Mouse (Mus musculus) liver (tissue): ENCODE data around the gene Cnot10.

Experiments used
- DNase-seq: peaks from one replicate; pipeline ENCODE4 v3.0.0-alpha.2; 2020; ENCODE audit warnings: mixed read lengths

Cnot10 gene

DNA sequence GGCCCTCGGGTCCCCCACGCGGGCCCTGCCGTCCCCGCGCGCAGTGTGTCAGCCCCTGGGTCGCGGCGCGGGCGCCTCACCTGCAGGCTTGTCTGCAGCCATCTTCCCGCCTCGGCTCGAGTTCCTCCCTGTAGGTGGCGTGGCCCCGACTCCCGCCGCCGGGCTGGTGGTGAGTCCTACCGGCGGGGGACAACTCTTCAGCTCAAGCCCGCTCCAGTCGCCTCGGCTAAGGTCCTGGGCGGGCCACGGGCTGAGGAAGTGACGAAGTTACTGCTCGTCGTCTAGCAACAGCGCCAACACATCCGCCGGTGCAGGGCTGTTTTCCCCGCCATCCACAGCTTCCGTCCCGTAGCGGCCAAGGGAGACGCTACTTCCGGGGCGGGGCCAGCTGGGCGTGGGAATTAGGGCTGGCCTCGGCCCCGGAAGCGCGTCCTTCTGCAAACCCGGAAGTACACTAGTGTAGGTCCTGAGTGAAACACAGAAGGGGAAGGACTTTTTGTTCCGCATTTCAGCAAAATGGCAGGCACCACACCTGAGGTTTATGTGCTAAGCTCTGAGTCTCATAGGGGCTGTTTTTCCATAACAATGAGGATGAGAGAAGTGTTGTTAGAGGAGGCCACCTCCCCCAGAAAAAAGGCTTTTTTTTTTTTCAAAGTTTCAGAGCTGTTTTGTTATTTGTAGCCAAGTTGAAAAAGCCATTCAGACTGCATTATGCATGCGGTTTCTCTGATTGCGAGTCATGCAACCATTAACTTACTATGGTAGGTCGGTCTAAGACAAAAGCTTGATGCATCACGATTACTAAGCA lies at the start of gene Cnot10:
Cnot10 (minus strand) TSS at position 346 of the 808 bp plus-strand sequence.
- peak; percentile 97 for DNase-seq

DNA sequence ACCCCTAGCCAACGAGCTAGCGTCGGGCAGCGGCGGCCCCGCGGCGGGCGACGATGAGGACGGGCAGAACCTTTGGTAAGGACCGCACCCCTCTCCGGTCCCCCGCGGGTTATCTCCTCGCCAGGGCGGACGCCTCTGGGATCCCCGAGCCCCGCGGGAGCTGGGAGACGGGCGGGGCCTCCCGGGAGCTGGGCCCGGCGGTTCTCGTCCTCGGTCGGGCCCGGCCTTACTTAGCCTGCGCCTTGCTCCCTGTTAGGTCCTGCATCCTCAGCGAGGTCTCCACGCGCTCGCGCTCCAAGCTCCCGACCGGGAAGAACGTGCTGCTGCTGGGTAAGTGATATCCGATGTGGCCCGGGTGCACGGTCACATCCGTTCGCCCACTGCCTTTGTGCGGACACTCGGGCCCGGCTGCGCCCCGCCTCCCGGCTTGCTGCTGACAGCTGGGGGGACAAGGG lies 49.0 kb upstream of the Cnot10 start:
- peak; percentile 85 for DNase-seq

DNA sequence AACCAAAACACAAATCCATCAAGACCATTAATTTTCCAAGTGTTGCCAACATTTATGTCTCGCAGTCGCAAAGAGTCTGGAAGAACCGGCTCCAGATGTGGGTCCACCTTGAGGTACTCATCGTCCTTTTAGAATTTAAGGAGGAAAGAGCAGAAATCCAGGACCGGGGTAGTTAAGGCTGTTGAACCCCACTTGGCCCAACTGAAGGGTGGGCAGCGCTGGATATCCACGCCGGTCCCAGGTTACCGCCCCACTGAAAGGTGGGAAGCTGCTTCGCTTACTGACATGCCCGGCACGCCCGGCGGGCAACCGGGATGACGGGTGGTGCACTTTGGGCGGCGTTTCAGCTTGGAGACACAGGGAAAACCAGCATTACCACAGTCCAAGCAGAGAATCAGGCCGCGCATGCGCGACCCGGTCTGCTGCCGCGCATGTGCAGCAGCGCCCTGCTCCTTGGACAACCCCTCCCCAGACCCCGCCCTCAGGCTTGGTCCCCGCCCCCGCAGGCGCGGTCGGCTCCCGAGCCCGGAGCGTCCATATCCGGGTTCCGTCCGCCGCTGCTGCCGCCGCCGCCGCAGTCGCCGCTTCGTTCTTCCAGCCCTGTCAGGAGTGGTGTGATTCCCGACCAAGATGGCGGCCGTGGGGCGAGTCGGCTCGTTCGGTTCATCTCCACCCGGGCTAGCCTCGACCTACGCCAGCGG lies 48.4 kb upstream of the Cnot10 start, which contains the start of gene Dync1li1:
Dync1li1 (plus strand) TSS at position 539 of the 701 bp plus-strand sequence.
- peak; percentile 99 for DNase-seq

DNA sequence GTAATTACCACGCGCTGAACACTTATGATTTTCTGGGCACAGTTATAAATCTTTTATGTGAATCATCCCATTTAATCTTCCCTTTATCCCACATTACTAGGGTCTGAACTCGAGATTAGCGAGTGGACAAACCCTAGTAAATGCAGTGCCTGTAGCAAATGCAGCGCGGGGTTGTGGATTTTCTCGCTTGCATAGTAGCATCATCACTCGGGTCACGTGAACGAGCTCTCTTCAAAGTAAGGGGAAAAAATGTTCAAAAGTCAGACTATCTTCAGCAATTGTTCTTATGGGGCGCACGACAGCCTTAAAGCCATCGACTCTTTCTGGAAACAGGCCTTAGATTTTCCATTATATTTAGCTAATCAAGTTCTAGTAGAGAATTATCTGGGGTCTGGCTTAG lies 47.7 kb upstream of the Cnot10 start:
- DNase-seq: no peak

DNA sequence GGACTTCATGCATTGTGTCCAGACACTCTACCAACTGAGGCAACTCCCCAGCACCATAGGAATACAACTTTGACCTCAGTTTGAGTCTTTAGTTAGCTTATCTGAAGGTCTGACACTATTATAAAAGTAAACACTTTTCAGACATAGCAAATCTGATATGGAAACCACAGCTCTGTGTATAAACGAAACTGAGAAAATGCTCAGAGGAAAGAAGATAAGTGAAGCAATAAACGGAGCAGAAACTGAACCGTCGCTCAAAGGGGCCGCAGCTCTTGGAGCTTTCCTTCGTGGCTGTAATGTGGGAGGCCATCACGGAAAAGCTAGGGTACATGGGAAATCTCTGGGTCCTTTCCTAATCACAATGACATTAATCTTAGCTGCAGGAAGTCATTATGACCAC lies 46.3 kb upstream of the Cnot10 start:
- no peak for DNase-seq

DNA sequence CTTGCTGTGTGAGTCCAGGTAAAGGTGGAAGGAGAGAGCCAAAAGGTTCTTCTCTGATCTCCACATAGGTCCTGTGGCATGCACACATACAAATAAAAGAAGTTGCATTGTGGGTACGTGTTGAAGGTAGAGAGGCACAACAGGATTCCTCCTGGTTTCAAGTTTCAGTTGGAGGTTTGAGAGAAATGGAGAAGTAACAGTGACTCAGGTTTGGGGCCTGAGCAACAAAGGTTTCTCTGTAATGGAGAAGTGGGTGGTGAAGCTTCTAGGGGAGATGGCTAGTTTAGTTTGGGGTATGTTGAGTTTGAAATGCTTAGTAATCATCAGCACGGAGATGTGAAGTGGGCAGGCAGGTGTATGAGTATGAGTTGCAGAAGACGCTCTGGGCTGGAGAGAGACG lies 42.2 kb upstream of the Cnot10 start:
- no peak for DNase-seq

DNA sequence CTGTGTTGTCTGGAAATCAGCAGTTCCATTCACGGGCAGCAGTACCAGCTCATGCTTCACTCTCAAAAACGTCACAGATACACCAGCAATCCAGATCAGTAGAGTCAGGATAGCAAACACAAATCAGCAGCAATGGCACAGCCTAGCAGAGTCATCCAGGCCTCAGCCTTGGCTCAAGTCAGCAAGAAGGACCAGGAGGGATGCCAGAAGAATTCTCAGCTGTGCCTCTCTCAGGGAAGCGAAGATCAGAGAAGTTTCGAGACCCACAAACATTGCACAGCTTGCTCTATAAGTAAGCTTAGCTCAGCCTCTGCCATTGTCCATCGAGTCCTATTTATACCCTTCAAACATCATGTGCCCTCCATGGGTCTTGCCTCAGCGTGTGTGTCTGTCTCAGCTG lies 40.5 kb upstream of the Cnot10 start:
- no peak for DNase-seq

DNA sequence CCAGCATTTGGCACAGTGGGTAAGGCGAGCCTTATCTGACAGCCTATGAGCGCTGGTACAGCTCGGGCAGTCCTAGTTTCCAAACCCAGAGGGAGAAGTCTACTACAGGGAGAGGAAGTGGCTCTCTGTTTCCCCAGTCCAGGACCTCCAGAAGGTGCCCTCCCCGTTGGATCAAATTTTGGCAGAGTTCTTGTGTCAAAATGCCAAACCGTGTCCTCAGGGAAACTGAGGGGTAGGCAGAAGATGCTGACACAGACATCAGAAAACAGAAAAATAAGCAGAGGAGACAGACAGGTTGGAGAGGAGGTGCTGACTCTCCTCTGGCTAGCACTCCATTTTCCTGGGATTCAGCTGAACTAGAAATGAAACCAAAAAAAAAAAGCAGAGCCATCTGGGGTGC lies 40.0 kb upstream of the Cnot10 start:
- DNase-seq: no peak

DNA sequence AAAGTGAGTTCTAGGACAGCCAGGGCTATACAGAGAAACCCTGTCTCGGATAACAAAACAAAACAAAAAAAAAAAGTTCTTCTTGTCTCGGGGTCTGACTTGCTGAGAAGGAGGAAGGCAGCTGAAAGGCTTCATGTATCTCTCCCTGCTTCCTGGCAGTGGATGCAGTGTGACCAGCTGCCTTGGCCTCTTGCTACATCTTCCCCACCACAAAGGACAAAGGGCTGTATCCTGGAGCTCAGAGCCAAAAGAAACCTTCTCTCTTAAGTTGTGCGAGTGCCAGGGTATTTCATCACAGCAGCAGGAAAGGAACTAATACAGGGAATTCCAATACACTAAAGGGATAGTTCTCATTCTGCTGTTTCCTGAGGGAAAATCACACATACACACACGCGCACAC lies 38.6 kb upstream of the Cnot10 start:
- DNase-seq: no peak

DNA sequence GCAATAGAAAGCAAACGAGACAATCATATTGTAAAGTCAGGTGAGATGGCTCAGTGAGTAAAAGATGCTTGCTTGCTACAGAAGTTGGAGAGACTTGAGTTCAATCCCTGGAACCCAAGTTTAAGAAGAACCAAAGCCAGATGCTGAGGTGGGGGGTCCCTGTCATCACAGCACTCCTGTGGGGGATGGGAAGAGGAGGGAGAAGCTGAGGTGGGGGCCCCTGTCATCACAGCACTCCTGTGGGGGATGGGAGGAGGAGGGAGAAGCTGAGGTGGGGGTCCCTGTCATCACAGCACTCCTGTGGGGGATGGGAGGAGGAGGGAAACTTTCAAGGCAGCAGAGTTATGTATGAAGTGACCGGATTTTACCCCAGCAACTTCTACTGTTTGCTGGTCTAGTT lies 33.6 kb upstream of the Cnot10 start:
- no peak for DNase-seq

DNA sequence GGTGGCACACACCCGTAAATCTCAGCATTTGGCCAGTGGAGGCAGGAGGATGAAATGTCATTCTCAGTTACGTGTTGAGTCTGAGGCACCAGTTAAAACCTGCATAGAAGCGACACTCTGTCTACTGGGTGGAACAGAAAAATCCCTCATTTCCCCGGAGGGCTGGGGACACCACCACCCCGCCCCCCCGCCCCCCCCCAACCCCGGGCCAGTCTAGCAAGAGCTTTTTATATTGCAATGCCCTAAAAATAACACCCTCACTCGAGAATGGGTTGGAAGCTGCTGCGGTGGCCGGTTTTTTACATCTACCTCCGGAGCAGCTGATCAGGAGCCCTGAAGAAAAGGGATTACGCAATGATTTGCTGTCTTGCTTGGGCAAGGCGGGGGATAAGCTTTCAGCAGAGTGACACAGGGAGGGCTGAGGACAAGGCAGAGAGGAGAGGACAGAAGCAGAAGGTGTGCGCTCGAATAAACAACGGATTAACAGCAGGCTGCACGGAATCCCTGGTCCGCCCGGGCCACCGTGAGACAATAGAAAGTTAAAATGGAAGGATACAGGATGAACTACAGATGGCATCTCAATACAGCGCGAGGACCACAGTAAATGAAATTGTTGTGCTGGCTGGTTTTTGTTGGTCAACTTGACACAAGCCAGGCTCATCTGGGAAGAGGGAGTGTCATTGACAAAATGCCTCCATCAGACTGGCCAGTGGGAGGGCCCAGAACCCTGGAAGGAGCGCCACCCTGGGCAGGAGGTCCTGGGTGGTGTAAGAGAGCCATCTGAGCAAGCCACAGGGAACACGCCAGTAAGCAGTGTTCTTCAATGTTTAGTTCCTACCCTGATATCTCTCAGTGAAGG lies 32.9 kb upstream of the Cnot10 start:
- DNase-seq: no peak

DNA sequence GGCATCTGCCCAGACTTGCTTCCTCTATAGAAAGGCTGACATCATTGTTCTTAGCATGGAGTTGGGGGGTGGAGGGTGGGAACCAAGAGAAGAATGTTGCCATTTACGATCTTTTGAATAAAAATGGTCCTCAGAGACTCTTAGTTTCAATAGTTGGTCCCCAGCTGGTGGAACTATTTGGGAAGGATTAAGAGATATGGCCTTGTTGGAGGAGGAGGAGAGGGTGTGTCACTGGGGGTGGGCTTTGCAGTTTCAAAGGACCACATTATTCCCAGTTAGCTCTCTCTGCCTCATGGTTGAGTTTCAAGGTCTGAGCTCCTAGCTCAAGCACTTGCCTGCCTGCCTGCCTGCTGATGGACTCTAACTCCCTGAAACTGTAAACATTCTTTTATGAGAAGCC lies 32.0 kb upstream of the Cnot10 start:
- DNase-seq: no peak

DNA sequence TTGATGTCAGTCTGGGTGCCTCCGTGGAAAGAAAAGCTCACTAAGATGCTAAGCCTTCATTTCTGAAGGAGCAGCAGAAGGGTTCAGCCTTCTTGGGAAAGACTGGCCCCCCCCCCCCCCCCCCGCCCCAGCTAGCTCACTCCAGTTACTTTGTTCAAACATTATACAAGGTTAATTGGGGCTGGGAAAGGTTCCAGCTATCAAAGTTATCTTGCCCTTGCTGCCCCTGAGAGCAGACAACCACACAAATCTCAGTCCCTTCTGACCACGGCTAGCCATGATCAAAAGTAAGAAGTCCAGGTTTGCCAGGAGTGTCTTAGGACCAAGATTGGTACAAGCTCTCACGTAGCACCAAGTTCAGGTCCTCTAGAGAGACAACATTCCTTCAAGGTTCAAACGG lies 29.0 kb upstream of the Cnot10 start:
- DNase-seq: no peak

DNA sequence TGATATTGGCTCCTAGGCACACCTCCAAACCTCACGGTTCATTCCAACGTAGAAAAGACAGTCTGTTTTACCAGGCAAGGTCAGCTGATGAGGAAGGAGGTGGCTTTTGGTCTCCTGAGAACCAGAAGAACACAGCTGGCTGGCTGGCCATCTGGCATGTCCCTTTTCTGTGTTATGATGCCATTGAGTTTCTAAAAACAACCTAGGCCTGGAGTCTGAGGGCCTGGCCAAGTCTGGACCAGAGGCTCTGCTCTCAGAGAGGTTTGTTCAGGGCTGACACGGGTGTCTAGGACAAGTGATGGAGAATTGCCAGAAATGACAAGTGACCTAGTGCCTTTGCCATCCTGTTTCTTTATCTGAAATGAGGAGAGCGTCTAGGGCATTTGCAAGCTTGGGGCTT lies 28.1 kb upstream of the Cnot10 start:
- no peak for DNase-seq

DNA sequence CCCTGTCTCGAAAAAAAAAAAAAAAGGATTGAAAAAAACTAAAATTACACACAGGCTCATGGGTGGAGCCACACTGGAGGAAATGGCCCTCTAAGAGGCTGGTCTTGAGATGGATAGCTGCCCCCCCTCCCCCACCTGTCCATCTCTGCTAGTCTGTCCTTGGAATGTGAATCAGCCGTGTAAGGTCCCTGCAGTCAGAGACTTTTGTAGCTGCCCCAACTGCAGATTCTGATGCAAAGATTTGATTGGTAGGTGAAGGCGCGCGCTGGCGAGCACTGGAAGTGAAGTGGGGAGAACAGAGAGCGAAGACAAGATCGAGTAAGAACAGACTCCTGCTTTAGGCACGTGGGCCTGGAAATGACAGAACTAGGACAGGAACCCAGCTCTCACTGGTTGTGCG lies 26.9 kb upstream of the Cnot10 start:
- no peak for DNase-seq

DNA sequence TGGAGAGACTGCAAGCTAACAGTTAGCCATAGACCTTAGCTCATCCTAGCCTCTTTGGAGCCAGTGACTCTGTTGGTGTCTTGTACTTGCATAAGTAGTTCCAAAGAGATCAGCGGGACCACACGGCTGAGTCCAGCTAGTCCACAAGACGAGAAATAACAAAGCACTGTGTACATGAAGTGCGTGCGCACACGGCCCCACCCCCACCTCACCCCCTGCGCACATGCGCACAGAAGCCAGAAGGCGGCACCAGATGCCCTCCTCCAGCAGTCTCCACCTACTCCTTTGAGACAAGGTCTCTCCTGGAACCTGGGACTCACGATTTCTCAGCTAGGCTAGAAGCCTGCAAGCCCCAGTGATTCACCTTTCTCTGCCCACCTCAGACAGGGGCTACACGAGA lies 23.8 kb upstream of the Cnot10 start:
- no peak for DNase-seq

DNA sequence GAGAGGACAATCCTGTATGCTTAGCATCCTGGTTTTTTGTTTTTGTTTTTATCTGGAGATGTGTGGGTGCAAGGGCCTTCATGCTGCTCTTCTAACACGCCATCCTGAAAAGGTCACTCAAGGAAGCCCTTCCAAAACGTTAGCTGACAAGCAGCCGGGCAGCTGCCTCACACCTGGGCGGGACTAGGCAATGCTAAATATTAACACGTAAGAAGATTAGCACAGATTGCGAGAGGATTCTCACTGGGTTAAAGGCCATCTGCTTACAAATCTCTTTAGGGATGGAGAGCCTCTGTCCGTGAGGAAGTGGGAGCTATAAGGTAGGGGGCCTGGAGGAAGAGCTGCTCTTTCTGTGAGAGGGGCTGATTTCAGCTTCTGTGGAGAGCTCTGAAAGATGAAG lies 22.0 kb upstream of the Cnot10 start:
- no peak for DNase-seq

DNA sequence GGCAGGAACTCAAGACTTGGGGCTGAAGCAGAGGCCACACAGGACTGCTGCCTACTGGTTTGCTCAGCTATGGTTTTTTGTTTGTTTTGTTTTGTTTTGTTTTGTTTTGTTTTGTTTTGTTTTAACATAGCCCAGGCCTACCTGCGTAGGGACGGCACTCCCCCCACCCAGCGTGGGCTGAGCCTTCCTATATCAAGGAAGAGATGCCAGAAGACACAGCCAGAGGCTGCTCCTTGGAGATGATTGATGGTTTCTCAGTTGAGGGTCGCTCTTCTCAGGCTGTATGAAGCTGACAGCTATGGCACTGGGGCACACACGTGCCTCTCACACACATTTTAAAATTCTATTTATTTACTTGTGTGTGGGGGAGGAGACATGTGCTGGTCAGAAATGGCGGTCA lies 21.0 kb upstream of the Cnot10 start:
- DNase-seq: no peak

DNA sequence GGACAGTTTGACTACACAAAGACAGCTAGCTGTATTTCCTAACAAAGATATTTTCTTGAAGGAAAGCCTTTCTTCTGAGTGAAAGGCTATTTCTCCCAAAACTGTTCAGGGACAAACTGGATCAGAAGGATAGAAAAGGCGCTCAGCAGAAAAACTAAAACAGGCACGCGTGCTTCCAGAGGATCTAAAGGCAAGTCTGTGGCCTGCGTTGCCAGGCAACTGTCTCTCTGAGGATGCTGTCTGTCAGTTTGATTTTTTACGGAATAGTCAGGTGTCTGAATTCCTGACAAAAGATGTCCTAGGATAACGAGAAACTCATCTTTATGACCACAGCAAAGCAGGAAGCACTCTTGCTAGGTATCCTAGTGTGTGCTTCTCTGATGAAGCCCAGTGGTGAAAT lies 20.5 kb upstream of the Cnot10 start:
- DNase-seq: no peak

DNA sequence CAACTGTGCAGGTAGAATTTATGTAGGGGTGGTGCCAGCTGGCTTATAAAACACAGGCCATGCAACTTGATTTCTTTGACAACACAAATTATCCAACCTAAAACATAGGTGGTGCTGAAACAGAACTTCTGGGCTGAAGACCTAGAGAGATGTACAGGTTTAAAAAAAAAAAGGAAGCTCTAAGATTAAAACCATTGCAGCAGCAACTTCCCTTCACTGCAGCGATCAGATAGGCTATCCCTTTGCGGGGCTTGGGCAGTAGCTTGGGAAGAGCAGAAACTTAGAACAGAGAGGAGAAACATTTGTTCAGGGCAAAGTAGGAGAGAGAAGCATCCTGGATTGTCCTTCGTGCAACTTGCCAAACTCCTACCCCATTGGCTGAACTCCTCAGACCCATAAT lies 16.7 kb upstream of the Cnot10 start:
- no peak for DNase-seq

DNA sequence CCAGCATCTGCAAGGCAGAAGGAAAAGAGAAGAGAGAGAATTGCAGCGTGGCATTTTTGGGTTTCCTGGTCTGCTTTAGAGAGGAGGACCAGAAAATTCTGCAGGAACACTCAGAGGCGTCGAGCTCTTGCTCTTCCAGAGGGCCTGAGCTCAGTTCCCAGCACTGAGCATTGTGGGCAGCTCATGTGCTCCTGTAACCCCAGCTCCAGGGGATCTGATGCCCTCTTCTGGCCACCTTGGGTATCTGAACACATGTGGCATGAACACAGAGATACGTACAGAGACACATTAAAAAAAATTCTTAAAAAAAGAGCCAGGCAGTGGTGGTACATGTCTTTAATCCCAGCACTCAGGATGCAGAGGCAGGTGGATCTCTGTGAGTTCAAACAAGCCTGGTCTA lies 15.4 kb upstream of the Cnot10 start:
- DNase-seq: no peak

DNA sequence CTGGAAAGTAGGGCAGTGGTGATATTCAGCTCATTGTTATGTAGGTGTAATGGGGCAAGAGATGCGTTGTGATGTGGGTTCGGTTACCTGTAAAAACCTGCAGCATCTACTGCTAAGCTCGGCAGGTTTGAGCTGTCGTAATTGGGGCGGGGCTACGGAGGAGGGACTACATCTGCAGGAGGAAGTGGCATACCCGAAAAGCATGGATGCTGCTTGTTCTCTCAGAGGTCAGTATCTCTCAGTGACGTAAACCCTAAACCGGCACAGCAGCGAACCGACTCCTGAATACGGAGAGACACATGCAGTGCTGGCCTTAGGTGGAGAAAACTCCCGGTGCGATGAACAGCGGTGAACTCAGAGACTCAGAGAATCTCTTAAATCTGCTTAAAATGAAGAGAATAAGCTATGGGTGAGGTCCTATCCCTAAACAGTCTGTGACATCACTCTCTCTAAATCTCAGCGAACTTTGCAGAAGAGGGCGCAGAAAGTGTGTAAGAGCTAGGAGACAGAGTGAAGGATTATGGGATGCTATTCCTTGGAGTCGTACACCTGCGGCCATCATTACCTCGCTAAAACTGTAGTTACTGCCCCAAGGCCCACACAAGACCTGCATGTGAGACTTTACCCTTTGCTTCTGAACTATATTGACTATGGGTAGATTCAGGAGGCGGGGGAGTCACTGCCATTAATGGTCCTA lies 11.1 kb upstream of the Cnot10 start:
- no peak for DNase-seq

DNA sequence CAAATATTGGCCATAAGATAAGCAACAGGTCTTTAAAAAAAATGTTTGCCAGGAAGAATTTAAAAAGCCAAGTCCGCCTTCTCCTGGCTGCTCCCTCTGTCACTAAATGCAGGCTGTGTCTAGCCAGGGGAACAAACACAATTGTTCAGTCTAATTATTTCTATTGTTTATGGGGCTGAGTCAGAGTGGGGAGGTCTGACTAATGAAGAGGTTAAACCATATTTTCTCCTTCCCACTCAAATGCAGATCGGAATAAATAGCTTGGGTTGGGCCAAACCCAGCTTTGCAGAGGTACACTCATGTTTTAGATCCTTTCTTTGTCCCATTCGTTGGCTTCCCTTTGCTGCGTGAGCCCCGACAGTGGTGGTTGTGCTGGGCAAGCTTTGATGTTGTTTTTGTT lies 9.4 kb upstream of the Cnot10 start:
- no peak for DNase-seq
